Mouse (Mus musculus): ENCODE results near the gene Atf7. TPM values are rescaled to one million over a fixed set of nuclear protein-coding genes. Genes with fewer than 3 reads are reported as not detected.
"Not testable (repeated sequence)": the region's sequence is repeated elsewhere in the genome, so short reads cannot be mapped to it uniquely, and the experiment has no call there.

Gene Atf7
- polyA plus RNA-seq, 1 experiment from 2014 or later, result 24.9 TPM

- Histone ChIP-seq H3K9ac (ENCODE audit: low read depth, low read length) (peak overlapping the region; percentile 93), H3K4me1 (replicated peaks; ENCODE audit: insufficient read depth, low read length) (peaks cover 10% of the 10 kb centered on the region; the same call in 1 of the 2 replicates), H3K27ac (peak overlapping the region; percentile 95), H3K27me3 (ENCODE audit: insufficient read depth, low read length) (no peaks in the 10 kb centered on the region), H3K9me3 (replicated peaks; ENCODE audit: low read length) (no peaks in the 10 kb centered on the region), H3K4me3 (replicated peaks; ENCODE audit: low read depth, low read length) (peak overlapping the region; percentile 75), H3K4me2 (ENCODE audit: low read length) (peak overlapping the region; percentile 60), H3K36me3 (ENCODE audit: insufficient read depth, low read length) (peaks cover 10% of the 10 kb centered on the region)
- no peak for TF ChIP-seq CTCF (IDR thresholded peaks at IDR 0.05; ENCODE audit: low read depth)
- DNase-seq (ENCODE audit: low spot score) (peak; percentile 27), ATAC-seq (replicated peaks; ENCODE audit: low FRiP score, low read depth) (peak; percentile 19; the same call in 1 of the 2 replicates)
- 3% methylated on average over 6 of the region's 6 CpGs for WGBS
Measured at GRCm38 (mm10) chr15:102670281-102670680, 45.0 kb upstream of the Atf7 start.

GRCm38 (mm10) chr15:102669571-102669970, 44.3 kb upstream of the Atf7 start:
- Histone ChIP-seq H3K27me3 (ENCODE audit: insufficient read depth, low read length) (no peaks in the 10 kb centered on the region), H3K27ac (no peak overlapping the region), H3K9ac (ENCODE audit: low read depth, low read length) (0 out of 2 replicates have a peak overlapping the region, but pooled peaks have one; percentile 14), H3K36me3 (ENCODE audit: insufficient read depth, low read length) (peaks cover 17% of the 10 kb centered on the region), H3K4me2 (ENCODE audit: low read length) (peak overlapping the region; percentile 60; the same call in 1 of the 2 replicates), H3K4me1 (replicated peaks; ENCODE audit: insufficient read depth, low read length) (peaks cover 10% of the 10 kb centered on the region; the same call in 1 of the 2 replicates), H3K9me3 (replicated peaks; ENCODE audit: low read length) (no peaks in the 10 kb centered on the region), H3K4me3 (replicated peaks; ENCODE audit: low read depth, low read length) (no peak overlapping the region; the same call in 1 of the 2 replicates)
- ATAC-seq (replicated peaks; ENCODE audit: low FRiP score, low read depth) (no peak), DNase-seq (ENCODE audit: low spot score) (no peak)
- WGBS, result 69% methylated on average over 8 of the region's 8 CpGs
- no peak for TF ChIP-seq CTCF (IDR thresholded peaks at IDR 0.05; ENCODE audit: low read depth)

DNA sequence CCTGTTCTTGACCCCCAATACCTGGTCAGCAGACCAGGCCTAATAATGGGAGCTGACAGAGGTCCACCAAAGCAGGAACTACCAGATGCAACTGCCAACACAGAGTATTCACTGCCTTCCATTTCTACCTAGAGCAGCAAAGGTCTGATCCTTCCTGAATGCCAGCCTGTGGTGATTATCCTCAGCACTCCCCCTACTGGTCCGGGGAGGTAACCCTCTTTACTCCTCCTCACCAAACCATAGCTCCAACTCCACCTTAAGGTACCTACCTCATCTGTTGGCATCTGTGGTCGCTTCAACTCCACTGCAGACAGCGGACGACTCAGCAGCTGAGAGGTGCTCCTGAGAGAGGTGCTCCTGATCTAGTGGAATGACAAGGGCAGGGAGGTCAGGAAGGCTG, 40.2 kb upstream of the Atf7 start:
- peak; percentile 86 for TF ChIP-seq CTCF (IDR thresholded peaks at IDR 0.05; ENCODE audit: low read depth)
- no peaks in the 10 kb centered on the region for H3K9me3 ChIP-seq (replicated peaks; ENCODE audit: low read length)
- H3K27ac ChIP-seq, result no peak overlapping the region
- ATAC-seq (replicated peaks; ENCODE audit: low FRiP score, low read depth), result peak; percentile 55; the same call in 1 of the 2 replicates
- no peak overlapping the region for H3K4me2 ChIP-seq (ENCODE audit: low read length)
- no peak overlapping the region for H3K9ac ChIP-seq (ENCODE audit: low read depth, low read length)
- peaks cover 45% of the 10 kb centered on the region for H3K36me3 ChIP-seq (ENCODE audit: insufficient read depth, low read length)
- H3K4me1 ChIP-seq (replicated peaks; ENCODE audit: insufficient read depth, low read length), result no peaks in the 10 kb centered on the region; the same call in 1 of the 2 replicates
- WGBS, result 44% methylated on average over 4 of the region's 4 CpGs
- DNase-seq (ENCODE audit: low spot score), result peak; percentile 82
- H3K4me3 ChIP-seq (replicated peaks; ENCODE audit: low read depth, low read length), result no peak overlapping the region
- H3K27me3 ChIP-seq (ENCODE audit: insufficient read depth, low read length), result no peaks in the 10 kb centered on the region

- H3K27me3 ChIP-seq (ENCODE audit: insufficient read depth, low read length), result no peaks in the 10 kb centered on the region
- ATAC-seq (replicated peaks; ENCODE audit: low FRiP score, low read depth) (no peak), DNase-seq (ENCODE audit: low spot score) (no peak)
- H3K36me3 ChIP-seq (ENCODE audit: insufficient read depth, low read length), result peaks cover 46% of the 10 kb centered on the region
- H3K4me3 ChIP-seq (replicated peaks; ENCODE audit: low read depth, low read length), result no peak overlapping the region
- H3K4me1 ChIP-seq (replicated peaks; ENCODE audit: insufficient read depth, low read length), result no peaks in the 10 kb centered on the region
- 89% methylated on average over 8 of the region's 8 CpGs for WGBS
- H3K9me3 ChIP-seq (replicated peaks; ENCODE audit: low read length), result no peaks in the 10 kb centered on the region
- no peak overlapping the region for H3K9ac ChIP-seq (ENCODE audit: low read depth, low read length)
- H3K27ac ChIP-seq, result no peak overlapping the region
- TF ChIP-seq CTCF (IDR thresholded peaks at IDR 0.05; ENCODE audit: low read depth), result no peak
- no peak overlapping the region for H3K4me2 ChIP-seq (ENCODE audit: low read length)
Measured at GRCm38 (mm10) chr15:102663825-102664224, 38.6 kb upstream of the Atf7 start.

GRCm38 (mm10) chr15:102662601-102663000, 37.3 kb upstream of the Atf7 start:
- peaks cover 46% of the 10 kb centered on the region for H3K36me3 ChIP-seq (ENCODE audit: insufficient read depth, low read length)

DNA sequence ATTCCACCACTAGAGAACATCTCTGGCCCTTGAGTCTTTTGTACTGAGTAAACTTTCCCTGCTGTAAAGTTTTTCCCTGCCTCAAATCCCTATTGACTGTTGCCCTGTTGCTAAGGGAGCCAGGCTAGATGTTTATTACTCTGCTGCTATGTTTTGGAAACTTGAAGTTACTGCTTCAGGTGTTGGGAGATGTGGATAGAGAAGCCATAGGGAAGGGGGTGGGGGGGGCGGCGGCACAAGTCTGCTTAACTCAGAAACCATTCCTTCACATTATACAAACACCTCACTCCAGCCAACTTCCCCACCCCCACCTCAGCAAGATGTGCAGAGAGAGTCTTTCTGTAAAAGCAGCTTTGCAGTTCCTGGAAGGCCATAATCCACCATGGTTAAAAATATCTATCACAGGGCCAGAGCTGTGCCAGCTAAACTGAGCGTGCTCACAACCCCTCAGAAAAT, 32.7 kb upstream of the Atf7 start:
- no peak for ATAC-seq (replicated peaks; ENCODE audit: low FRiP score, low read depth)

More at GRCm38 (mm10) chr15:102662601-102663000, 37.3 kb upstream of the Atf7 start:
- ATAC-seq (replicated peaks; ENCODE audit: low FRiP score, low read depth); H3K4me1 ChIP-seq (replicated peaks; ENCODE audit: insufficient read depth, low read length); H3K9me3 ChIP-seq (replicated peaks; ENCODE audit: low read length); H3K4me2 ChIP-seq (ENCODE audit: low read length); H3K27me3 ChIP-seq (ENCODE audit: insufficient read depth, low read length); H3K9ac ChIP-seq (ENCODE audit: low read depth, low read length); H3K4me3 ChIP-seq (replicated peaks; ENCODE audit: low read depth, low read length); DNase-seq (ENCODE audit: low spot score); H3K27ac ChIP-seq: not testable (repeated sequence)
- no CpG with 5 or more reads among the region's 2 CpGs for WGBS

More for the DNA sequence above, 32.7 kb upstream of the Atf7 start:
- Histone ChIP-seq H3K4me2 (ENCODE audit: low read length) (no peak overlapping the region), H3K27me3 (ENCODE audit: insufficient read depth, low read length) (no peaks in the 10 kb centered on the region), H3K4me1 (replicated peaks; ENCODE audit: insufficient read depth, low read length) (no peaks in the 10 kb centered on the region; the same call in 1 of the 2 replicates), H3K27ac (peak overlapping the region; percentile 77; the same call in 1 of the 2 replicates), H3K4me3 (replicated peaks; ENCODE audit: low read depth, low read length) (no peak overlapping the region), H3K9ac (ENCODE audit: low read depth, low read length) (no peak overlapping the region), H3K36me3 (ENCODE audit: insufficient read depth, low read length) (peaks cover 13% of the 10 kb centered on the region), H3K9me3 (replicated peaks; ENCODE audit: low read length) (no peaks in the 10 kb centered on the region)
- DNase-seq (ENCODE audit: low spot score), result no peak
- no peak for TF ChIP-seq CTCF (IDR thresholded peaks at IDR 0.05; ENCODE audit: low read depth)
- 62% methylated on average over 3 of the region's 3 CpGs for WGBS

Measured in kidney, postnatal 0 days (tissue).